Mouse (Mus musculus) liver, embryonic 11.5 days (tissue): Measurements from ENCODE around the gene Lamp1. TPM values are rescaled to one million over a fixed set of nuclear protein-coding genes. Genes with fewer than 3 reads are reported as not detected.

Experiments used
- ATAC-seq: fragments of 200-750 bp; cut with Nextera tagmentation; replicated peaks from 2 replicates; pipeline ENCODE4 v1.8.0; 2017; ENCODE audit warnings: moderate number of reproducible peaks, mild to moderate bottlenecking, moderate TSS enrichment, moderate library complexity; ENCODE audit not compliant: low FRiP score
- DNase-seq: peaks from one replicate; pipeline ENCODE4 v3.0.0-alpha.2; 2017; ENCODE audit warnings: low spot score
- H3K27ac ChIP-seq: fragments of 300-500 bp; sonication (generic); 2 replicates; pipeline ENCODE4 v1.5.1; 2014; ENCODE audit warnings: mild to moderate bottlenecking, low read depth, low read length, control low read depth
- H3K27me3 ChIP-seq: fragments of 300-500 bp; sonication (generic); replicated peaks from 2 replicates; pipeline ENCODE4 v1.6.1; 2014; ENCODE audit warnings: low read length, mixed read lengths; ENCODE audit not compliant: control insufficient read depth, insufficient read depth
- H3K36me3 ChIP-seq: fragments of 300-500 bp; sonication (generic); 2 replicates; pipeline ENCODE4 v1.6.1; 2014; ENCODE audit warnings: mild to moderate bottlenecking, low read length, moderate library complexity, mixed read lengths; ENCODE audit not compliant: control insufficient read depth, insufficient read depth
- H3K4me1 ChIP-seq: fragments of 300-500 bp; sonication (generic); replicated peaks from 2 replicates; pipeline ENCODE4 v1.6.1; 2014; ENCODE audit warnings: low read length, mixed read lengths; ENCODE audit not compliant: control insufficient read depth, insufficient read depth
- H3K4me2 ChIP-seq: fragments of 300-500 bp; sonication (generic); 2 replicates; pipeline ENCODE4 v1.6.1; 2014; ENCODE audit warnings: mild to moderate bottlenecking, control low read depth, moderate library complexity
- H3K4me3 ChIP-seq: fragments of 300-500 bp; sonication (generic); 2 replicates; pipeline ENCODE4 v1.5.1; 2014; ENCODE audit warnings: low read depth, low read length, control low read depth
- H3K9ac ChIP-seq: fragments of 300-500 bp; sonication (generic); 2 replicates; pipeline ENCODE4 v1.6.1; 2014; ENCODE audit warnings: low read depth, low read length, control low read depth
- H3K9me3 ChIP-seq: fragments of 300-500 bp; sonication (generic); 2 replicates; pipeline ENCODE4 v1.6.1; 2016; ENCODE audit warnings: low read length, inconsistent platforms, mixed read lengths; ENCODE audit not compliant: control insufficient read depth
- WGBS: fragments of 180-500 bp; shearing (Covaris S2); extraction: QIAGEN DNeasy Blood & Tissue Kit; methylation state at CpG from one replicate; pipeline ENCODE4 v1.1.7; 2014; 5-methylcytosine and 5-hydroxymethylcytosine counted together
- microRNA counts: library from miRNA; unstranded; fragments of <30 nt; microRNA quantifications from one replicate; lab custom pipeline; 2015
- microRNA-seq: library from miRNA; unstranded; fragments of <30 nt; microRNA quantifications from one replicate; pipeline ENCODE4, GENCODE M21; 2017; ENCODE audit warnings: borderline number of aligned reads
- polyA plus RNA-seq: library from polyadenylated mRNA; unstranded; fragments of >200 nt; fragmentation: Nextera tagmentation; extraction: Ambion mirVana; gene quantifications from 2 replicates; pipeline ENCODE4 v1.2.1, GENCODE M21; 2014

Lamp1 gene
- polyA plus RNA-seq, 1 experiment from 2014 or later: 251 TPM

DNA sequence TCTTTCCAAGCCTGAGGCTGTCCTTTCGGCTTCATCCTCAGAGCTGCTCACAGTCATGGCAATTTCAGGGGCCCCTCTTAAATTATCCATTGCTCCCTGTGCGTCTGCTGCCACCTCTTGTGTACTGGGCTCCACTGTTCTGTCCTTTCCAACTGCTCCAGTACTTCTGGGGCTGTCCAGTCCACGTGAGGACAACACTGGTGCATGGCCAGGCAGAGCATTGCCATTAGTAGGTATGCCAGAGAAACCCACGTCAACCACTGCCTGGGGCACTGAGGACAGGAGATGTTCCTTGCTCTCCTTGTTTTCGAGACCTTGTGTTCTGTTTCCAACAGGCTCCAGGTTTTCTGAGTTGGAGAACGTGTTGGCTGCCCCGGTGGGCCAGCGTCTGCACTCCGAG is 65.5 kb downstream of the Lamp1 start:
- Histone ChIP-seq H3K4me1 (no peaks in the 10 kb centered on the region), H3K9me3 (no peaks in the 10 kb centered on the region), H3K4me2 (no peak overlapping the region), H3K4me3 (no peak overlapping the region), H3K27me3 (peaks cover 9% of the 10 kb centered on the region), H3K9ac (no peak overlapping the region), H3K36me3 (no peaks in the 10 kb centered on the region), H3K27ac (no peak overlapping the region)
- no peak for ATAC-seq
- DNase-seq: no peak
- whole genome bisulfite sequencing: 67% methylated on average over 9 of the region's 9 CpGs

MicroRNA genes within 50 kb of the gene (microRNA counts, 519-probe panel; counts per million panel counts)
- not detected for microRNA mmu-miR-1968 (lab: Ali Mortazavi, UCI)

Small RNA genes within 50 kb of the gene (microRNA-seq; reads per million reads assigned to microRNA genes)
- gene Mir1968 (50.3 reads per million, percentile 42 among the genes with 10 or more reads in this experiment), gene Mir7065 (not detected)

Other genes starting within 250 kb of the Lamp1 start
- gene F7, start 133.1 kb upstream of the Lamp1 start, polyA plus RNA-seq: 2.9 and 3.8 TPM in 2 replicates
- gene F10, start 121.9 kb upstream of the Lamp1 start, polyA plus RNA-seq: 59.5 and 61.1 TPM in 2 replicates
- 13.5 and 15.9 TPM in 2 replicates for gene Proz, start 98.2 kb upstream of the Lamp1 start, polyA plus RNA-seq
- gene Pcid2, start 53.7 kb upstream of the Lamp1 start, polyA plus RNA-seq: 38.8 and 46.0 TPM in 2 replicates
- gene Cul4a, start 53.5 kb upstream of the Lamp1 start, polyA plus RNA-seq: 111 and 123 TPM in 2 replicates
- 19.7 and 23.3 TPM in 2 replicates for gene Grtp1, start 41.5 kb downstream of the Lamp1 start, polyA plus RNA-seq
- gene Adprhl1, start 95.0 kb downstream of the Lamp1 start, polyA plus RNA-seq: 0.70 TPM in 1 of 2 replicates, not detected in the other
- gene Dcun1d2, start 129.0 kb downstream of the Lamp1 start, polyA plus RNA-seq: 20.9 and 22.0 TPM in 2 replicates
- gene Tmco3, start 129.0 kb downstream of the Lamp1 start, polyA plus RNA-seq: 18.8 and 19.7 TPM in 2 replicates
- 217 and 230 TPM in 2 replicates for gene Tfdp1, start 179.6 kb downstream of the Lamp1 start, polyA plus RNA-seq
- not detected in 2 replicates for gene Atp4b, start 237.7 kb downstream of the Lamp1 start, polyA plus RNA-seq
- 0.03 and 0.07 TPM in 2 replicates for gene Grk1, start 245.9 kb downstream of the Lamp1 start, polyA plus RNA-seq